In the genomic region with DNA sequence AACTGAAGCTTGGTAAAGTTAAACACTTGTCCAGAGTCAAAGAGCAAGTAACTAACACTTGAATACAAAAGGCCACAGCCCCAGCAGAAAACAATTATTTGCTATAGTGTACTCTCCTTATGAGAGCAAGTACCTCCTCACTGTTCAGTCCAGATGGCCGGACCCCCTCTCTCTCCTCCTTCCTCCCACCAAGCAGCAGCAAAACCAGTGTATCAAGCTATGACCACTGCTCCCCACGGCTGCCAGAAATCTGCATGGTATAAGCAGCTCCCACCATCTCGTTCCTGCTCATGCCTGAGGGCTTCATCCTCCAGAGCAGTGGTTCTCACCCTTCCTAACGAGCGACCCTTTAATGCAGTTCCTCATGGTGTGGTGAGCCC, we compare ENCODE assay signal across 9 mouse cellular contexts. TPM values are rescaled to one million over a fixed set of nuclear protein-coding genes. Genes with fewer than 3 reads are reported as not detected.
DNase-seq lines count a peak whose midpoint lies in the region; ATAC-seq and TF ChIP-seq lines count a peak whose summit lies in the region.
"Had no signal": no experiment of that assay in that cellular context is flagged by ENCODE, and none has a peak within 500 bp of the region (broad histone marks: within the 10 kb centered on the region; RNA-seq: fewer than 3 reads in every experiment).

No protein-coding gene starts in this region.

- no peak for ATAC-seq in lung, postnatal 0 days
- no peak for ATAC-seq in intestine, embryonic 14.5 days (replicated peaks; ENCODE audit: low FRiP score, low TSS enrichment, low read depth)

- H3K4me3 ChIP-seq in heart, embryonic 10.5 days, result no peak overlapping the region
- no peak overlapping the region for H3K4me3 ChIP-seq in lung, postnatal 0 days (ENCODE audit: low read depth, low read length)
- no peak overlapping the region for H3K4me3 ChIP-seq in intestine, embryonic 14.5 days (ENCODE audit: low read depth, low read length)
- H3K4me3 ChIP-seq in olfactory bulb, adult 2 months (ENCODE audit: insufficient read depth, low read depth, low read length), result no peak overlapping the region

- no peak overlapping the region; the same call in 1 of the 2 replicates for H3K4me2 ChIP-seq in lung, postnatal 0 days (replicated peaks; ENCODE audit: low read depth, low read length)
- no peak overlapping the region for H3K4me2 ChIP-seq in intestine, embryonic 14.5 days (ENCODE audit: low read length)

- TF ChIP-seq EP300 in lung, postnatal 0 days (IDR thresholded peaks at IDR 0.05), result no peak; the same call in 1 of the 2 replicates

- WGBS in heart, embryonic 10.5 days, result 42% methylated on average over 5 of the region's 5 CpGs
- WGBS in lung, postnatal 0 days, result 52% methylated on average over 5 of the region's 5 CpGs
- WGBS in intestine, embryonic 14.5 days, result 56% methylated on average over 5 of the region's 5 CpGs
- 53% methylated on average over 5 of the region's 5 CpGs for WGBS in olfactory bulb, adult 2 months

- no peak for TF ChIP-seq POLR2A in olfactory bulb, adult 2 months (IDR thresholded peaks at IDR 0.05; ENCODE audit: insufficient read depth, low read depth, low read length)

- peaks cover 46% of the 10 kb centered on the region for H3K4me1 ChIP-seq in heart, embryonic 10.5 days
- peaks cover 27% of the 10 kb centered on the region for H3K4me1 ChIP-seq in lung, postnatal 0 days (ENCODE audit: insufficient read depth, low read depth, low read length)
- H3K4me1 ChIP-seq in intestine, embryonic 14.5 days (replicated peaks; ENCODE audit: control insufficient read depth, insufficient read depth, low read length), result peaks cover 13% of the 10 kb centered on the region
- H3K4me1 ChIP-seq in olfactory bulb, adult 2 months (ENCODE audit: control insufficient read depth, insufficient read depth, low read length), result peaks cover 12% of the 10 kb centered on the region

- no peak for DNase-seq in heart, embryonic 10.5 days (ENCODE audit: low spot score)
- no peak for DNase-seq in heart, adult 8-10 months (ENCODE audit: low spot score)
- DNase-seq in lung, postnatal 0 days (ENCODE audit: low spot score), result no peak
- DNase-seq in lung, postnatal 36 days, result no peak
- DNase-seq in intestine, embryonic 14.5 days (ENCODE audit: low spot score), result no peak
- no peak for DNase-seq in layer of hippocampus, postnatal 14 days (ENCODE audit: low spot score in 2 of 2)
- DNase-seq in ovary, postnatal 10 days (ENCODE audit: low spot score), result no peak
- DNase-seq: adrenal gland, postnatal 25 days had no signal

- no peaks in the 10 kb centered on the region for H3K27me3 ChIP-seq in heart, embryonic 10.5 days (ENCODE audit: insufficient read depth, poor library complexity, severe bottlenecking)
- no peaks in the 10 kb centered on the region for H3K27me3 ChIP-seq in lung, postnatal 0 days (replicated peaks; ENCODE audit: insufficient read depth, low read length)
- no peaks in the 10 kb centered on the region for H3K27me3 ChIP-seq in intestine, embryonic 14.5 days (replicated peaks; ENCODE audit: control insufficient read depth, insufficient read depth, low read length)

- H3K27ac ChIP-seq in heart, embryonic 10.5 days, result peak overlapping the region; percentile 65
- peak overlapping the region; percentile 82 for H3K27ac ChIP-seq in lung, postnatal 0 days (ENCODE audit: low read length)
- peak overlapping the region; percentile 57 for H3K27ac ChIP-seq in intestine, embryonic 14.5 days (ENCODE audit: low read depth)
- peak overlapping the region; percentile 48; the same call in 1 of the 2 replicates for H3K27ac ChIP-seq in olfactory bulb, adult 2 months (ENCODE audit: insufficient read depth, low read depth, low read length)

- TF ChIP-seq CTCF in lung, postnatal 0 days (IDR thresholded peaks at IDR 0.05), result no peak
- no peak for TF ChIP-seq CTCF in olfactory bulb, adult 2 months (IDR thresholded peaks at IDR 0.05; ENCODE audit: insufficient read depth, low read depth, low read length)

- H3K9ac ChIP-seq in lung, postnatal 0 days (replicated peaks; ENCODE audit: low read depth), result no peak overlapping the region
- H3K9ac ChIP-seq in intestine, embryonic 14.5 days (ENCODE audit: low read length), result no peak overlapping the region

- no peaks in the 10 kb centered on the region for H3K9me3 ChIP-seq in heart, embryonic 10.5 days
- H3K9me3 ChIP-seq in lung, postnatal 0 days (ENCODE audit: low read length), result no peaks in the 10 kb centered on the region
- H3K9me3 ChIP-seq in intestine, embryonic 14.5 days (ENCODE audit: control insufficient read depth, low read length), result no peaks in the 10 kb centered on the region

- H3K36me3 ChIP-seq in heart, embryonic 10.5 days, result no peaks in the 10 kb centered on the region
- H3K36me3 ChIP-seq in lung, postnatal 0 days (ENCODE audit: insufficient read depth, low read length), result no peaks in the 10 kb centered on the region; the same call in 1 of the 2 replicates
- H3K36me3 ChIP-seq in intestine, embryonic 14.5 days (ENCODE audit: control insufficient read depth, insufficient read depth, low read length), result peaks cover 4% of the 10 kb centered on the region; the same call in 1 of the 2 replicates

RNA-seq across cellular contexts. Expression of a gene that starts 26.4 kb away (rescaled TPM):
- polyA plus RNA-seq in heart, embryonic 10.5 days (2016; fragmentation: Nextera tagmentation; extraction: Ambion mirVana), result 72.8 and 76.2 TPM in 2 replicates
- total RNA-seq in heart, adult 8-10 months (2022), result 10 to 100 TPM; 46.9 to 66.6 (median 51.4) TPM
- 100 and 103 TPM in 2 replicates for polyA plus RNA-seq in lung, postnatal 0 days (2015; fragmentation: Nextera tagmentation; extraction: Ambion mirVana)
- 75.0 and 76.8 TPM in 2 replicates for polyA plus RNA-seq in intestine, embryonic 14.5 days (2014; fragmentation: Nextera tagmentation; extraction: Ambion mirVana)
- 296 and 622 TPM in 2 replicates for polyA plus RNA-seq in olfactory bulb, adult 2 months (2012; ENCODE audit: insufficient read depth, insufficient read length, low replicate concordance, missing spikeins)
- total RNA-seq in layer of hippocampus, postnatal 14 days (2021), result 100 to 1,000 TPM; 124 to 128 TPM

RNA-seq across cellular contexts. Expression of a gene that starts 42.7 kb away (rescaled TPM):
- 74.7 and 97.0 TPM in 2 replicates for polyA plus RNA-seq in heart, embryonic 10.5 days (2016; fragmentation: Nextera tagmentation; extraction: Ambion mirVana)
- total RNA-seq in heart, adult 8-10 months (2022), result 1 to 10 TPM in 2 of 4 experiments, under 1 TPM in 2; 0.65 to 1.4 (median 0.91) TPM
- polyA plus RNA-seq in lung, postnatal 0 days (2015; fragmentation: Nextera tagmentation; extraction: Ambion mirVana), result 3.1 and 5.7 TPM in 2 replicates
- 88.3 and 95.4 TPM in 2 replicates for polyA plus RNA-seq in intestine, embryonic 14.5 days (2014; fragmentation: Nextera tagmentation; extraction: Ambion mirVana)
- 120 TPM in 1 of 2 replicates, not detected in the other for polyA plus RNA-seq in olfactory bulb, adult 2 months (2012; ENCODE audit: insufficient read depth, insufficient read length, low replicate concordance, missing spikeins)
- total RNA-seq in layer of hippocampus, postnatal 14 days (2021), result 1 to 10 TPM; 2.5 to 4.7 TPM

RNA-seq across cellular contexts. Expression of a gene that starts 51.1 kb away (rescaled TPM):
- polyA plus RNA-seq in heart, embryonic 10.5 days (2016; fragmentation: Nextera tagmentation; extraction: Ambion mirVana), result 18.8 and 21.1 TPM in 2 replicates
- 10 to 100 TPM; 10.3 to 16.2 (median 12.4) TPM for total RNA-seq in heart, adult 8-10 months (2022)
- polyA plus RNA-seq in lung, postnatal 0 days (2015; fragmentation: Nextera tagmentation; extraction: Ambion mirVana), result 204 and 228 TPM in 2 replicates
- 11.0 and 13.1 TPM in 2 replicates for polyA plus RNA-seq in intestine, embryonic 14.5 days (2014; fragmentation: Nextera tagmentation; extraction: Ambion mirVana)
- polyA plus RNA-seq in olfactory bulb, adult 2 months (2012; ENCODE audit: insufficient read depth, insufficient read length, low replicate concordance, missing spikeins), result not detected in 2 replicates
- total RNA-seq in layer of hippocampus, postnatal 14 days (2021), result 1 to 10 TPM; 2.9 to 3.6 TPM

Comparison
In these comparisons a context has a peak if more than half of its experiments do, and no peak if none do; other contexts are left out.
1. RNA of a gene that starts 51.1 kb away (polyA plus RNA-seq): 204 to 228 TPM in lung, postnatal 0 days, 18.8 to 21.1 TPM in heart, embryonic 10.5 days and 11.0 to 13.1 TPM in intestine, embryonic 14.5 days; not detected in olfactory bulb, adult 2 months; every median in the first group is over 10 times any median in the second.
2. Peak in every context shown above with its lines, with median percentiles within 50 percentile points of each other: H3K27ac ChIP-seq.